Mouse (Mus musculus) layer of hippocampus, postnatal 10 days (tissue): ENCODE measurements around the gene Ubtf. TPM values are rescaled to one million over a fixed set of nuclear protein-coding genes. Genes with fewer than 3 reads are reported as not detected.
"Not testable (repeated sequence)": the region's sequence is repeated elsewhere in the genome, so short reads cannot be mapped to it uniquely, and the experiment has no call there.

Source experiments
- DNase-seq, 2 experiments: peaks; one replicate each; pipeline ENCODE4 v3.0.0; 2021; ENCODE audit warnings: low spot score in 2 of 2
- long read RNA-seq: library from polyadenylated mRNA; stranded (forward); transcript quantifications from one replicate; pipeline ENCODE4 v2.0.0, GENCODE M21; 2023
- total RNA-seq, 2 experiments: library from RNA; stranded (reverse); gene quantifications; 2 replicates each; pipeline ENCODE4 v1.2.3; 2021

Gene Ubtf
- 100 to 1,000 TPM; 112 to 125 TPM for total RNA-seq
- long read RNA-seq, full-length matches to known transcripts = 17 of 55 reads
- long read RNA-seq, partial matches to known transcripts = 8 of 55 reads
- long read RNA-seq, other reads (novel, unspliced or antisense) = 30 of 55 reads

DNA sequence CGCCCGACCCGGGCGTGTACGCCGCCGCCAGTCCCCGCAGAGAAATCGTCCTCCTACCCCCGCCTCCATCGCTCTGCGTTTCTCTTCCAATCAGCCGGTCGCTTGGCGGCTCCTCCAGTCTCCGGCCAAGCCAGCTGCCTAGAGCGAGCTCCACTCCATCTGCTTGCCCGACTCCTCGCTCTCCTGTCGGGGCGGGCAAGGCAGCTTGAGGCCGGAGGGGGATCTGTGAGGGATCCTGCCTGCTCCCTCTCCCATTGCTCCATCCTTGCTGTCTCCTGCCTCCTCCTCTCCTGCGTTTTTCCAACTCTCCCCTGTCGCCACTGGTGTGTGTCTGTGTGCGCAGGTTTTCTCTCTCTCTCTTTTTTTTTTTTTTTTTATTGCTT, at the start of gene Ubtf:
Gene Ubtf, minus strand, starts transcription at position 333 of the 383 bp plus-strand sequence.
- peak; percentile 83 to 84 for DNase-seq

DNA sequence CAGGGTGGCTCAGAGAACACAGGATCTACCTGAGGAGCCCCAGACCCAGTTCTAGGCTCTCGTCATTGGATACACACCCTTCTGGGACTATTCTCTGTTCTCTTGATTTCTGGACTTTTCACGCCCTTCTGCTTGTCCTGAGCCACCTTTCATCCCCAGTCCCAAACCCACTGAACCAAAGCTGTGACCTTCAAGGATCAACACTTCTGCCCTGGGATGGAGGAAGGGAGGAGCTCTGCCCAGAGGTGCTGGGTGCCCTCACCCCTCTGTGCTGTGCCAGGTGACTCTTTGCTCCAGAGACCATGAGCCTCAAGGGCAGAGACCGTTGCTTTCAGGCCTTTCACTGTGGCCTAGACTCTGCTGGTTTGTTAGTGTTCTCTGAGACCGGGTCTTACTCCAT, 49.7 kb upstream of the Ubtf start:
- DNase-seq = no peak

DNA sequence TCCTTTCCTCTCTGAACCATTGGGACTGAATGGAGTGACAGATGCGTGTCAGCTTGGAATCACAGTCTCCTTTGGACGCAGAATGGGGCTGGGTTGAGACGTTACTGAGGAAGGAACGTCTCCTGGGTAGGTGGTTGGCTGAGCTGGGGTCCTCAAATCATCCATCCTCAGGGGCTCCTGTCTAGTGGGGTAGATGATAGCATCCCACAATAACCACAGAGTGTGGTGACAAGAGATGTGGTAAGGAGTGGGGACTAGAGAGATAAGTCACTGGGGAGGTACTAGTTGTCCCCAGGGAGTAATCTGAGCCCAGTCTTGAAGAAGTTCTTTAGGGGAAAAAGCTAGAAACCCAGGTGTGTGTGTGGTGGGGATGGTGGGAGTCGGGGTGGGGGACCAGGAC, 48.8 kb upstream of the Ubtf start:
- DNase-seq = no peak

DNA sequence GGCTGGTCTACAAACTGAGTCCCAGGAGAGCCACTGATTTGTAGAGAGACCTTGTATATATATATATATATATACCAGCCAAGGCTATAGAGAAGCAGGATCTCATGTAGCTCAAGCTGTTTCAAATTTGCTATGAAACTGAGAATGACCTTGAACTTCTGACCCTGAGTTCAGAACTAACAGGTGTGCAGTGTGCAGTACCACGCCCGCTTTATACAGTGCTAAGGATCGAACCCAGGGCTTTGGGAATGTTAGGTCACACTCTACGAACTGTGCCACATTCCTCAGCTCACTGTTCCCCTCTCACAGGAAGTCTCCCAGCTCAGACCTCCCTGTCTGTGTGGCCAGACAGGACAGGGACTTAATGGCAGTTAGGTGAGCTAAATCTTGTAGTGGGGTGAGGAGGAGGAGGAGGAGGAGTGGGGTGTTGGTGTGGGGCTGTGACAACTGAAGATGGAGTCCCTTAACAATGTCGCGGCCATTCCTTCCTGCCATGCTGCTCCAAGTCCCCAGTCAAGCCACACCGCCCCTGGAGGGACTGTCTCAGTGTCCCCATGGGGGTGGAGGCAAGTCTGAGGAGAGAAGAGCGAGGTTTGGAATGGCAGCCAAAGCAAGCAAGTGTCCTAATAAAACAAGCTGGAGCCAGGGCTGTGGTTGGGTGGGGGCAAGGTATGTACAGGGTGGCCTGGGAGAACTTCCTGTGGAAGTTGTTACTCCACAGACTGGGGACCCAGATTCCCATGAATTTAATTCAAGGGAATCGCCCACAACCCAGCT, 48.1 kb upstream of the Ubtf start:
- no peak for DNase-seq

DNA sequence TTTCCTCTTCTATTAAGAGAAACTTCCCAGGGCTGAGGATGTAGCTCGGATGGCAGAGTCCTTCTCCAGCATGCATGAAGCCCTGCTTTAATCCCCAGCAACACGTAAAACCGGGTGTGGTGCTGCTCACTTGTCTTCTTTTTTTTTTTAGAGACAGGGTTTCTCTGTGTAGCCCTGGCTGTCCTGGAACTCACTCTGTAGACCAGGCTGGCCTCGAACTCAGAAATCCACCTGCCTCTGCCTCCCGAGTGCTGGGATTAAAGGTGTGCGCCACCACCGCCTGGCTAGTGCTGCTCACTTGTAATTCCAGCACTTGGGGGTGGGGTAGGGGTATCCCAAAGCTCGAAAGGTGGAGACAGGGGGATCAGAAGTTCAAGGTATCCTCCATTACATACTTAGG, 46.6 kb upstream of the Ubtf start, which contains the start of gene Slc4a1:
Gene Slc4a1, minus strand, starts transcription at position 101 of the 400 bp plus-strand sequence.
- DNase-seq = not testable (repeated sequence)

DNA sequence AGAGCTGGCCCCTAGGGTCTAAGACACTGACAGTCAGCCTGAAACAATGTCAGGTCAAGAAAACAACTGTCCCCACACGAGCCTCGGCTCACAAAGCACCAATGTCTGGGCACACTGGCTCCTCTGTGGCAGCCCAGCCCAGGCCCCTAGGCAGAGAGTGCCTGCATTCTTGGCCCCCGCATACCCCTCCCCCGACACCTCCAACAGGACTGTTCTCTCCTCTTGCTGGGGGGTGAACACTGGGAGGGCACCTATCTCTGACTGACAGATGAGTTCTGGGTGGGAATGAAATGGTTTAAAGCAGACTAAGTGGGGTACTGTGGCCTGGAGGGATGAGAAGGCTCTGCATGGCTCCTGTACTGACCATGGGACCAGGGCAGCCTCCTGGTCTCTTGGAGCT, 46.2 kb upstream of the Ubtf start:
- no peak for DNase-seq

DNA sequence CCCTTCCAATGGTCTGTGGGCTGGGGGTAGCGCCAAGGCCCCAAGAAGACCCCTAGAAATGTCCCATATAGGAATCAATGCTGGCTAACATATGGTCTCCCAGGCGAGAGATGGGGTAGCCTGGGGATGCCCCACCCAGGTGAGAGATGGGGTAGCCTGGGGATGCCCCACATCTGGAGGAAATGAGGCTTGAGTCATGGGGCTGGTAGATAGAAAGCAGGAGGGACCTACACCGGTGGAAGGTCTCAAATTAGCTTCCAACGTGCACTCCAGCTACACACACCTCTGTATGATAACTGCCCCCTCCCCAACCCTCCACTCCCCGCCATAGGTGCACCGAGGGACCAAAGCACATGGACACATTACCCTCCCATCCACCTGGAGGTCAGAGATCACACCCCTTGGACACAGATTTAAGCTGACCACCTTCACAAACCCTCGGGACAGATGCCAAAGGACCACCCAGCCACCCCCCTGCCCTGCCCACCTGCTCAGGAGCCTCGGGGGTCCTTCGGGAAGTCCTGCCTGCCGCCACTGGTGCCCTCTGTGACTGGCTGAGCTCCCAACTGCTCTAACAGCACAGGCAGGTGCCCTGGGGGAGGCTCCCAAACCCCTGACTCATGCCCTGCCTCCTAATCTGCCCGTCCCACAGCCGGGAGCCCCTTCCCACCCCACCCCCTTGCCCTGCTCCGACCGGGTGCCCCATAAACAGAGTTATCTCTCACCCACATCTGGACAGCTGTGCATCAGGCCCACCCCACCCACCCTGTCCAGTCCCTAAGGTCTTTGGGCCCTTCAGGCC, 45.2 kb upstream of the Ubtf start:
- no peak for DNase-seq

DNA sequence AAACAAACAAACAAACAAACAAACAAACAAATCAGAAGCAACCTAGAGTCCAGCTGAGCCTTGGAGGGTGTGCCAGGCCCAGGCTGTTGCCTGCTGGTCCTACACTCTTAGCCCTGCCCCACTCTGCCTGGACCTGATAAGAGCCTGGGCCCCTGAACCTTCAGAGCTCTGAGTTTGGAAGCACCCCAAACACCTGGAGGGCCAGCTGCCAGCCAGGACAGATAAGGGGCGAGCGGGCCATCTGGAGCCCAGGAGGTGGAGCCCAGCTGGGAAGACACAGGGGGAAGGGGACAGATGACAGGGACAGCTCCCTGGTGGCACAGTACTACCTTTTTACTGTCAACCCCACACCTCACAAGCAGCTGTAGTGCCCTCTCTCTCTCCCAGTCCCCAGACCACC, 44.1 kb upstream of the Ubtf start:
- no peak for DNase-seq

DNA sequence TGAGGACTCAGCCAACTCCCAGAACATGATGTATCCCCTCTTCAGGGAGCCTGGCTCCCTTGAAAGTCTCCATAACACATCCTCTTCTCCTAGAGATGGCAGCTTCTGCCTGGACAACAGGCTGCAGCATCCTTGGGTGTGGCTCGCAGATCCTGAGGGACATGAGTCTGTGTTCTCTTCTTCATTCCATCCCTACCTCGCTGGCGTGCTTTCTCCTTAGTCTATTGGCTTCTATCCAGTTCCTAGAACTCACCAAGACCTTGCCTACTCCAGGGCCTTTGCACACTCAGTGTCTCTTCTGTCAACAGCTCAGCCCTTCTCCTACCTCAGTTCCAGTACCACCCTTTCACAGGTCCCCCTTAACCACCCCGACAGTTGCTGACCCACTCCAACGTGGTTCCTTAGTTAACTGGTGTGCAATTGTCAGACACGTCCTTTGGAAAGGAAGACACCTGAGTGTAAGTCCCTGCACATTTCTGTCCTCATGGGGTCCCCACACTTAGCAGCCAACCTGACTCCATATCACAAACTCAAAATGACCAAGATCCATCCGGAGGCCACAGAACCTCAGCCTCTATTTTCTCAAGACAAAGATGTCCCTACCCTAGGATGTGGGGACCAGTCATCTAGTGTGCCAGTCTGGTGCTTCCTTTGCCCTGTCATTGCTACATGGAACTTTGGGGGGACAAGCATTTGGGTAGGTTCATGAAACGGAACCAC, 42.4 kb upstream of the Ubtf start:
- DNase-seq = no peak

DNA sequence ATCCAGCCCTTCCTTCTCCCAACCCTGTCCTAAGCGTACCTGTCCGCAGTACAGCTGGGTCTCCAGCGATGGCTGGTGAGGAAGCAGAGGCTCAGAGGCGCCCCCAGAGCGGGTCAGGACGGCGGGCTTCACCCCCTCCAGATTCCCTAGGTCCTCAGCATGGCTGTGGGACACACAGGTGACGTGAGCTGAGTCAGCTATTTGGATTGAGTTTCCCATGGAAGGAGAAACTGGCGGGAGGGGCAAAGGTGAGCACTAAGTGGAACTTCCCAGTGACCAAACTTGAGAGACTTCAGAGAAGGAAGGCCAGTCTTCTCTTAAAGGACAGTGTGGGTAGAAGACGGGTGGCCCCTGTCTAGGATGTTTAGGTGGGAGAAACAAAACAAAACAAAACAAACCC, 38.8 kb upstream of the Ubtf start:
- no peak for DNase-seq

DNA sequence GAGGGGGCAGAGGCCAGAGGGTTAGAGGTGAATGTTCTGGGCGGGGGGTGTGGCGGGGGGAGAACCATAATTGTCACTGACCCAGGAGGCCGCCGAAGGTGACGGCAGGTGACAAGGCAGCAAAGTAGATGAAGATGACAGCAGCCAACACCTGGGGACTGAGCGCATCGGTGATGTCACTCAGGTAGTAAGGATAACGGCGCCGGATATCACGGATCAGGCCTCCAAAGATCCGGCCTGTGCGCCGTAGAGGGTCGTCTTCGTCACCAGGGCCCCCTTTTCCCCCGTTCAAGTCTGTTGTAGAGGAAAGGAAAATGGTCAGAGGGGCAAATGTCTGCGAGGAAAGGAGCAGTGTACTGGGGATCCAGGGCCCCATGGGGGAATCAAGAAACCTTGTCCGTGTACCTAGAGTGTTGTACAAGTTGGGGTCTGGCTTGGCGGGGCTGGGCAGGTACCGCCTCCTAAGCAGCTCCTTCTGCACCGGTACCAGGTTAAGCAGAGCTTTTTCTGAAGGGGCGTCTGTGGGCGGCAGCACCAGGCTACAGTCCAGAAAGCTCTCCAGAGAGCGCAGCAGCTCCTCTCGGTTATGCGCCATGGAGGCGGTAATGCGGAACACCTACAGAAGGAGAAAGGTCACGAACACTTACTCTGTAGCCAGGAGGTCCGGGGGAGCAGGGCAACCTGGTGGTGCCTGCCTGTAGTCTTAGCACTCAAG, 37.3 kb upstream of the Ubtf start:
- no peak for DNase-seq

DNA sequence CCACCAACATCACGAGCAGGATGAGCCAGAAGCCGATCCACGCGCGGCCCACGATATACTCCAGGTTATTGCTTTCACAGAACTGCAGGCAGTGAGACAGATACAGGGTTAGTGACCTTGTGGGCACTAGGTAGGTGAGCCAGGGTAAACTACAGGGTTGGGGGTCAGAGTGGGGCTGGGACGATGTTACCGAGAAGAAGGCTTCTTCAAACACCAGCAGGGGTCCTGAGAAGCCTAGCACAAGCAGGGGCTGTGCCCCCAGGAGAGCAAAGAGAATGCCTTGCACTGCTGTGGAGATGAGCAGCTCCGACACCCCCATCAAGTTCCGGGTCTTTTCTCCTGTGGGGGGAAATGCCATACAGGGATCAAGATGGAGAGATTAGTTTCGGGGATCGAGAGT, 36.6 kb upstream of the Ubtf start:
- no peak for DNase-seq

DNA sequence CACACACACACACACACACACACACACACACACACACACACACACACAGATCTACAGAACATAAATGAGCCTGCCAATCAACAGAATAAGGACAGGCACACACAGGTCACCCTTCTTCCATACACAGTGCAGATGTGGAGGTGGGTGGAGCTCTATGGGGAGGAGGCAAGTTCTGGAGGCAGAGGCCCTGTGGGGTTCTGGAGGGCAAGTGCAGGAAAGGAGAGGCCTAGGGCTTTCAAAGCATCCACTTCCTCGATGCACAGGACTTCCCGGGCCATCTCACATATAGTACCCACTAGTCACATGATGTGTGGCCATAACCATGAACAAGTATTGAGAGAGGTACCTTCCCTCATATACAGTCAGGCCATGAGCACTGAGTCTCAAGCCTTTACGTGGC, 36.0 kb upstream of the Ubtf start:
- no peak for DNase-seq

DNA sequence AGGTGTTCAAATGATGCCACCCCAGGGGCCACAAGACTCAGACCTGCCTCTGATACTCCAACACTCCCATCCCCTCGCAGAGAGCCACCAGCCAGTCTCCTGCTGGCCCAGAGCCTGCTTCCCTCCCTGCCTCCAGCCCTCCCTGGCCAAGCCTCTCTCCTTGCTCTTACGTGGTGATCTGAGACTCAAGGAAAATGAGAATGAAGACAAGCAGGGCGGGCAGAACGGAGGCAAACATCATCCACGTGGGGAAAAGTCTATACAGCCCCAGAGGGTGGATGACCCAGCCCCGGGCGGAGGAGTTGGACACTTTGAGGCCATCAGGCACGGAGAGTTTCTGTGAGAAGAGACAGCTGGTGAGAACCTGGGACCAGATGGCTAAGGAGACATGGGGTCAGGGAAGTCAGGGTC, 33.5 kb upstream of the Ubtf start:
- no peak for DNase-seq

DNA sequence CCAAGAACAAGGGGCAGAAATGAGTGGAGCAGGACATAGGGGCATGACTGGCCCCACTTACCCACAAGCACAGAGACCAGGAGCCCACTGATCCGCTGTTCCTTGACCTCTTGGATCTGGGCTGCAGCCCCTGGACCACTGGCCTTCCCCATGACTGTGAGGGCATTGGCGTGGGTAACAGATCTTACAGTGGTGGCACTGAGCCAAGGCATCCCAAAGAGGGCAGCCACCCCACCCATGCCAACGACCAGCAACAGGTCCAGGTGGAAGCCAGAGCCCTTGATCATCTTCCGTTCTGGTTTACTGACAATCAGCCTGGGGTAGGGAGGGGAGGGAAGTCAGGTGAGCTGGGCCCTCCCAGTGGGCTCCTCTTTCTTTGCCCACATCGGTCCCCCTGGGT, 32.8 kb upstream of the Ubtf start:
- no peak for DNase-seq

DNA sequence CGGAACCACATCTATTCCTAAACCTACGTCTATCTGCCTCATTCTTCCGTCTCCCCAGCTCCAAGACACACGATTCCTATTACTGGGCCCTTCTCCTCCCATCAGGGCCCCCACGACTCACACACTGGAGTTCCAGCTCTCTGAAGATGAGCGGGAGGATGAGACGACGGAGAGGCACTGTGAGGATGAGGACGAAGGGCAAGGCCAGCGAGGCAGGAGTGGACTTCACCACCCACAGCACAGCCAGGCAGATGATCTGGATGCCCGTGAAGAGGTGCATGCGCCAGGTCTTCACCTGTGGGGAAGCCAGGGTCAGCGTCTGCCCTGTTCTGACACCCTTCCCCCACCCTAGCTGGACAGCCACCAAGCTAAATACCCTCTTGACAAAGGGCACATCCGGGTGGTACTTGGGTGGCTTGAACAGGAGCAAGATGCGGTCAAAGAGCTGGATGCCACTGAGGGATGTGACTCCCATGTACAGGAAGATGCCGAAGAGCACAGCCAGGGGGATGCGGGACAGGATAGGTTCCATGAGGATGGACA, 31.5 kb upstream of the Ubtf start:
- DNase-seq = no peak

DNA sequence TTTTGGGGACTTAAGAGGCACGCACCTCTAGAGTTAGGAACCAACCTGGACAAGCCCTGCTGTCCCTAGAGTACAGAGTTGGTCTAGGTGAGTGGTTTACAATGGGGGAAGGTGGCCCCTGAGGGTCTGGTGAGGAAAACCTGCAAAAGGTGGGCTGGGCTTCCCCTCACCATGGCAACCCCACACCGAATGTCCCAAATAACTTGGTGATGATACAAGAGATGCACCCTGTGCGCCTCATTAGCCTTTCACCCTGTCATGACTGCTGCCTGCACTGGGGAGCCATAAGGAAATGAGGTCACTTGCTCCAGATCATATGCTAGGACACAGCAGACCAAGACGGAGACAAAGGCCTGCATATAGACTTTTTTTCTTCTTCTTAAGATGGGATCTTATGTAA, 30.9 kb upstream of the Ubtf start:
- no peak for DNase-seq

DNA sequence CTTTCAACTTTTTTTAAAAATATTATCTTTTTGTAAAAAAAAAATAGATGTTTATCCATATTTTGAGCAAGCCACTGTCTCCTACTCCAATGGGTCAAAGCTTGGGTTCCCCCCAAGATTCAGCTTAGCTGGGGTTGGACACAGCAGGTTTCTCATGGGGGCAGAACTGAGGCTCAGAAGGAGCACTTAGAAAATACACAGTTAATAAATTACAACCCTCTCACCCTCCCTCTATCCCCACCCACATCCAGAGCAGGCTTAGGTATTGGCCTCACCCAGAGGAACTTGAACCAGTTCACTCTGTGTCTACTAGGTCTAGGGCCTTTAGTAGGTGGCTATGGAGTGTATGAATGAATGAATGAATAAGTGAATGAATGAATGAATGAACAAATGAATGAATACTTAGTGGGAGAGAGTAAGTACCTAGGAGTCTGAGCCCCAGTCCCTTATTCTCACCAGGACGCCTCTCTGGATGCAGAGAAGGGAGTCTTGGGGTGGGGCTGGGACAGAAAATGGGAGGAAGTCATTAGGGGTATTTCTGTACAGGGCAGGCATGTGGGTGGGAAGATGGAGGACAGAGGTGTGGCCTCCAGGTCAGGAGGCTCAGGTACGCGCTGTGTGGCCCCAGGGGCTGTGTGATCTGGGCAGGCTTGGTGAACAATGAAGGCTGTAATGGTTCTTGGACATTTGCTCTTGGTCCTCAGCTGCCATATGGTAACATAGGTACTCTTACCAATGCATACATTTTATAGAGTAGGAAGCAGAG, 29.8 kb upstream of the Ubtf start:
- DNase-seq = no peak

DNA sequence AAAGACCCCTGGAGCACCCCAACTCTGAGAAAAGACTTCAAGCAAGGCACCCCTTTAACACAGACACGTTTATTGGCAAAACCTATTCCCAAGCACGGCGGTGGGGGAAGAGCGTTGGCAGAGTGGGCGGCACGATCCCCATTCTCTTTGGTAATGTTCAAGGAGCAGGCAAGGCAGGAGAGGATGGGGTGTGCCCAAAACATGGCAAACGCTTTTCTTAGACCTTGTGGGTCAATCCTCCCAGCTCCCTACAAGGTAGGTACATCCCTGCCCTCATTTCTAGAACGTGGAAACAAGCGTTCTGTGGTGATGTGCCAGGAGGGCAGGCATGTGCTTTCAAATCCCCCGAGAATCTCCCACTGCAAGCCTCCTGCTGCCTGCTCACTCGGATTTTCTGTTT, 29.2 kb upstream of the Ubtf start:
- DNase-seq = no peak

DNA sequence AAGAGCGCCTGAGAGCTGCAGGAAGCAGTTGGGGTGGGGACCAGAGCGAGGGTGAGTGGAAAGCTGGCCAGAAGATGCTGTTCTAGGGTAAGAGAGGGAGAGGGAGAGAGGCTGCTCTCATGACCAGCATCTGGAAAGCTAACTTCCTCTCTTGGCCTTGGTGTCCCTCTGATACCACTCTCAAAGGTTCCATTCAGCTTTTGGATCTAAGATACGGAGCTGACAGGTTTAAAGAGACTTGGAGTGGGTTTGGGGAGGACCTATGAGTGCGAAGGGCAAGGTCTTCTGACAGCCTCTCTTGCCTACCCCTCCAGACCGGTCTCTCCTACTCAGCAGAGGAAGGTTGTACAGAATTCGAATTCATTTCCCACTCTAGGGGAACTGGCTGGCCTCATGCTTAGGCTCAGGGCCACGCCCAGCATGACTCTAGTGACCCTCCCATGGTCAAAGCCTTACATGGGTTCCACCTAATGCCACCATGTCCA, 28.6 kb upstream of the Ubtf start:
- DNase-seq = no peak
